Mouse (Mus musculus): ENCODE results near the gene Kif20b.

DNA sequence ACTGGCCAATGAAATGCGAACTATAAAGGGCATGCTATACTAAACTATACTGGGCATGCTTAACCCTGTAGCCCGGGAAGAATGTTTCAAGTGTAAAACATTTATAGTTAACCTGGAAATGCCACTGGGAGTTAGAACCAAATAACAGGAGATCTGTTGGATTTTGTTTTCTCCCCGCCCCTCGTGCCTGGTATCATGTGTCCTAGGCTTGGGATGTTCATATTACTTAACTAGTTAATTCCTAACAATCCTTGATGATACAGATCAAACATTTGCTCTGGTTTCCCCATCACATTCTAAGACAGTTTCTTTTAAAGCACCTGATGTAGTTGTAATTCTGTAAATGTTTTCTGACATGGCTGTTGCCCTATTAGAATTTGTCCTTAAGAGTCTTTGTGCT, 2.1 kb upstream of the Kif20b start:
- no peak for TF ChIP-seq CTCF (IDR thresholded peaks at IDR 0.05; ENCODE audit: borderline replicate concordance, extremely low read depth, insufficient read depth, insufficient read length)
- TF ChIP-seq POLR2A (IDR thresholded peaks at IDR 0.05; ENCODE audit: borderline replicate concordance, extremely low read depth, insufficient read depth, insufficient read length, poor library complexity, severe bottlenecking): no peak

All from brain, embryonic 14.5 days (tissue).